22 mouse cellular contexts compared by ENCODE assay signal in genomic region chr9:35343336-35343735, GRCm38 (mm10).
A peak's percentile ranks its signal among the peaks of the same experiment; 100 is the strongest.
DNase-seq lines count a peak whose midpoint lies in the region; ATAC-seq lines count a peak whose summit lies in the region.
"Had no signal": no experiment of that assay in that cellular context is flagged by ENCODE, and none has a peak within 500 bp of the region (broad histone marks: within the 10 kb centered on the region; RNA-seq: fewer than 3 reads in every experiment).

No protein-coding gene starts in this region.

- H3K9ac ChIP-seq in midbrain, embryonic 11.5 days (ENCODE audit: low read length) = no peak overlapping the region
- H3K9ac ChIP-seq in midbrain, embryonic 16.5 days (ENCODE audit: low read depth, low read length) = no peak overlapping the region
- no peak overlapping the region for H3K9ac ChIP-seq in intestine, embryonic 16.5 days (ENCODE audit: low read depth, low read length)
- H3K9ac ChIP-seq in stomach, embryonic 16.5 days (ENCODE audit: low read length) = no peak overlapping the region
- H3K9ac ChIP-seq: liver, postnatal 0 days had no signal

- H3K9me3 ChIP-seq in heart, embryonic 10.5 days = no peaks in the 10 kb centered on the region
- no peaks in the 10 kb centered on the region for H3K9me3 ChIP-seq in midbrain, embryonic 11.5 days (ENCODE audit: control insufficient read depth, low read length)
- no peaks in the 10 kb centered on the region for H3K9me3 ChIP-seq in midbrain, embryonic 16.5 days (replicated peaks; ENCODE audit: control insufficient read depth, low read length, poor library complexity, severe bottlenecking)
- H3K9me3 ChIP-seq in intestine, embryonic 16.5 days (ENCODE audit: control insufficient read depth, low read length) = no peaks in the 10 kb centered on the region
- no peaks in the 10 kb centered on the region for H3K9me3 ChIP-seq in stomach, embryonic 16.5 days (replicated peaks; ENCODE audit: control insufficient read depth, low read length)

- ATAC-seq in midbrain, embryonic 11.5 days (ENCODE audit: low FRiP score) = no peak
- no peak for ATAC-seq in midbrain, embryonic 16.5 days
- ATAC-seq in intestine, embryonic 16.5 days = 0 out of 2 replicates have a peak, but pooled peaks have one; percentile 34
- ATAC-seq in stomach, embryonic 16.5 days (ENCODE audit: insufficient read depth, low FRiP score) = no peak
- ATAC-seq: liver, postnatal 0 days had no signal

- DNase-seq in heart, embryonic 10.5 days (ENCODE audit: low spot score) = no peak
- DNase-seq in heart, postnatal 36 days = no peak
- peak; percentile 81 for DNase-seq in midbrain, embryonic 11.5 days (ENCODE audit: low spot score, missing footprints)
- no peak for DNase-seq in thymus, postnatal 14 days
- no peak for DNase-seq in ovary, adult 18-20 months (ENCODE audit: low spot score)
- DNase-seq: adrenal gland, postnatal 14 days; B cell, adult 2 months; cerebellum, adult 11-12 months; cerebellum, postnatal 25 days; heart, adult 18-20 months; liver; liver, postnatal 0 days; midbrain, embryonic 14.5 days; right cerebral cortex, adult 18-20 months; spleen, adult 18-20 months; thymus, postnatal 25 days had no signal

- no peak overlapping the region for H3K4me2 ChIP-seq in midbrain, embryonic 11.5 days
- H3K4me2 ChIP-seq in midbrain, embryonic 16.5 days (ENCODE audit: low read length) = no peak overlapping the region
- H3K4me2 ChIP-seq in intestine, embryonic 16.5 days (ENCODE audit: low read depth, low read length) = no peak overlapping the region
- H3K4me2 ChIP-seq in stomach, embryonic 16.5 days (ENCODE audit: low read depth, low read length) = no peak overlapping the region

- 0 out of 2 replicates have a peak, but pooled peaks cover 7% of the 10 kb centered on the region for H3K27me3 ChIP-seq in heart, embryonic 10.5 days (ENCODE audit: insufficient read depth, poor library complexity, severe bottlenecking)
- peaks cover 7% of the 10 kb centered on the region; the same call in 1 of the 2 replicates for H3K27me3 ChIP-seq in midbrain, embryonic 11.5 days (ENCODE audit: control insufficient read depth, insufficient read depth, low read length)
- no peaks in the 10 kb centered on the region for H3K27me3 ChIP-seq in midbrain, embryonic 16.5 days (ENCODE audit: control insufficient read depth, insufficient read depth, low read depth, low read length)
- no peaks in the 10 kb centered on the region for H3K27me3 ChIP-seq in intestine, embryonic 16.5 days (replicated peaks; ENCODE audit: control insufficient read depth, insufficient read depth, low read length)
- no peaks in the 10 kb centered on the region for H3K27me3 ChIP-seq in stomach, embryonic 16.5 days (ENCODE audit: control insufficient read depth, insufficient read depth, low read length)

- intact Hi-C loops in heart, postnatal 36 days (cut with DNase I) = no loop called here

- peaks cover 82% of the 10 kb centered on the region for H3K4me1 ChIP-seq in heart, embryonic 10.5 days
- H3K4me1 ChIP-seq in midbrain, embryonic 11.5 days (ENCODE audit: control insufficient read depth, insufficient read depth, low read length) = peaks cover 8% of the 10 kb centered on the region
- H3K4me1 ChIP-seq in midbrain, embryonic 16.5 days (ENCODE audit: control insufficient read depth, insufficient read depth, low read length) = no peaks in the 10 kb centered on the region; the same call in 1 of the 2 replicates
- H3K4me1 ChIP-seq in intestine, embryonic 16.5 days (ENCODE audit: control insufficient read depth, insufficient read depth, low read length) = peaks cover 38% of the 10 kb centered on the region
- H3K4me1 ChIP-seq in stomach, embryonic 16.5 days (ENCODE audit: control insufficient read depth, insufficient read depth, low read length) = peaks cover 51% of the 10 kb centered on the region

- no peak overlapping the region for H3K4me3 ChIP-seq in heart, embryonic 10.5 days
- no peak overlapping the region for H3K4me3 ChIP-seq in midbrain, embryonic 11.5 days (ENCODE audit: low read depth, low read length)
- H3K4me3 ChIP-seq in midbrain, embryonic 16.5 days (ENCODE audit: low read depth, low read length) = no peak overlapping the region
- no peak overlapping the region for H3K4me3 ChIP-seq in intestine, embryonic 16.5 days (ENCODE audit: low read length)
- H3K4me3 ChIP-seq in stomach, embryonic 16.5 days (replicated peaks; ENCODE audit: low read length) = no peak overlapping the region
- H3K4me3 ChIP-seq: left cerebral cortex, adult 2 months had no signal

- H3K27ac ChIP-seq in heart, embryonic 10.5 days = 0 out of 2 replicates have a peak overlapping the region, but pooled peaks have one; percentile 26
- no peak overlapping the region for H3K27ac ChIP-seq in midbrain, embryonic 11.5 days (ENCODE audit: low read depth, low read length)
- no peak overlapping the region for H3K27ac ChIP-seq in midbrain, embryonic 16.5 days (ENCODE audit: low read length)
- H3K27ac ChIP-seq in intestine, embryonic 16.5 days (ENCODE audit: low read length) = peak overlapping the region; percentile 67
- peak overlapping the region; percentile 52; the same call in 1 of the 2 replicates for H3K27ac ChIP-seq in stomach, embryonic 16.5 days (ENCODE audit: low read length)
- H3K27ac ChIP-seq: kidney, postnatal 0 days; left cerebral cortex, adult 2 months; macrophage had no signal

- H3K36me3 ChIP-seq in heart, embryonic 10.5 days = no peaks in the 10 kb centered on the region
- H3K36me3 ChIP-seq in midbrain, embryonic 11.5 days (ENCODE audit: control insufficient read depth, insufficient read depth, low read length) = no peaks in the 10 kb centered on the region
- H3K36me3 ChIP-seq in midbrain, embryonic 16.5 days (ENCODE audit: control insufficient read depth, insufficient read depth, low read length) = no peaks in the 10 kb centered on the region
- H3K36me3 ChIP-seq in intestine, embryonic 16.5 days (ENCODE audit: control insufficient read depth, insufficient read depth, low read length) = no peaks in the 10 kb centered on the region
- H3K36me3 ChIP-seq in stomach, embryonic 16.5 days (ENCODE audit: control insufficient read depth, insufficient read depth, low read length) = no peaks in the 10 kb centered on the region

Comparison
In these comparisons a context has a peak if more than half of its experiments do, and no peak if none do; other contexts are left out.
1. H3K27ac ChIP-seq: peak in heart, embryonic 10.5 days (single experiment), intestine, embryonic 16.5 days (single experiment) and stomach, embryonic 16.5 days (single experiment); none in midbrain, embryonic 11.5 days (single experiment) and midbrain, embryonic 16.5 days (single experiment).